Mouse (Mus musculus) limb, embryonic 15.5 days (tissue): Measurements from ENCODE around the gene Kmt2d. TPM values are rescaled to one million over a fixed set of nuclear protein-coding genes. Genes with fewer than 3 reads are reported as not detected.
A peak's percentile ranks its signal among the peaks of the same experiment; 100 is the strongest.

Experiments used
- ATAC-seq: fragments of 200-750 bp; cut with Nextera tagmentation; 2 replicates; pipeline ENCODE4 v1.8.0; 2017; ENCODE audit warnings: low read depth, moderate TSS enrichment; ENCODE audit not compliant: insufficient number of reproducible peaks, low FRiP score, low TSS enrichment
- H3K27ac ChIP-seq: fragments of 300-500 bp; sonication (generic); 2 replicates; pipeline ENCODE4 v1.5.1; 2015; ENCODE audit warnings: moderate library complexity, mild to moderate bottlenecking, inconsistent platforms
- H3K27me3 ChIP-seq: fragments of 300-500 bp; sonication (generic); 2 replicates; pipeline ENCODE4 v1.6.1; 2015; ENCODE audit warnings: inconsistent platforms
- H3K36me3 ChIP-seq: fragments of 300-500 bp; sonication (generic); 2 replicates; pipeline ENCODE4 v1.6.1; 2015; ENCODE audit warnings: inconsistent platforms
- H3K4me1 ChIP-seq: fragments of 300-500 bp; sonication (generic); 2 replicates; pipeline ENCODE4 v1.6.1; 2015; ENCODE audit warnings: inconsistent platforms
- H3K4me2 ChIP-seq: fragments of 300-500 bp; sonication (generic); 2 replicates; pipeline ENCODE4 v1.6.1; 2015; ENCODE audit warnings: mild to moderate bottlenecking, inconsistent platforms
- H3K4me3 ChIP-seq: fragments of 300-500 bp; sonication (generic); 2 replicates; pipeline ENCODE4 v1.5.1; 2015; ENCODE audit warnings: mild to moderate bottlenecking, inconsistent platforms
- H3K9ac ChIP-seq: fragments of 300-500 bp; sonication (generic); 2 replicates; pipeline ENCODE4 v1.6.1; 2015; ENCODE audit warnings: inconsistent platforms
- H3K9me3 ChIP-seq: fragments of 300-500 bp; sonication (generic); 2 replicates; pipeline ENCODE4 v1.6.1; 2016; ENCODE audit warnings: inconsistent platforms
- WGBS: fragments of 180-500 bp; shearing (Covaris S2); methylation state at CpG from one replicate; pipeline ENCODE4 v1.1.7; 2015; 5-methylcytosine and 5-hydroxymethylcytosine counted together
- polyA plus RNA-seq: library from polyadenylated mRNA; unstranded; fragments of >200 nt; fragmentation: Nextera tagmentation; extraction: Ambion mirVana; gene quantifications from 2 replicates; pipeline ENCODE4 v1.2.1, GENCODE M21; 2015

Gene Kmt2d
- polyA plus RNA-seq, 1 experiment from 2014 or later = 13.7 TPM

DNA sequence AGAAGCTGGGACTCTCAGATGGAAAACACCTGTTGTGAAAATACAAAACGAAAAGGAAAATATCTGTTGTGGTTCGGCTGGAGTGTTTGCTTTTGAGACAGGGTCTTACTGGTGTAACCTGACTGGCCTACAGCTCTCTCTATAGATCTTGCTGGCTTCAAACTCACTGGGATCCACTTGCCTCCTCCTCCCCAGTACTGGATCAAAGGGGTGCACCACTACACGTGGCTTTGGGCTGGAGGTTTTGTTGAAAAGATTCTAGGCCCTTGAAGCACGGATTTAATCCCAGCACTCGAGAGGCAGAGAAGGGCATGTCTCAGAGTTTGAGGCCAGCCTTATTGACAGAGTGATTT lies 10.6 kb upstream of the Kmt2d start:
- Histone ChIP-seq H3K27ac (peak overlapping the region; percentile 19), H3K4me1 (peaks cover 10% of the 10 kb centered on the region), H3K4me3 (peak overlapping the region; percentile 78), H3K36me3 (no peaks in the 10 kb centered on the region), H3K4me2 (peak overlapping the region; percentile 95), H3K27me3 (no peaks in the 10 kb centered on the region), H3K9ac (no peak overlapping the region), H3K9me3 (no peaks in the 10 kb centered on the region)
- no peak for ATAC-seq
- 8% methylated on average over 5 of the region's 5 CpGs for WGBS

DNA sequence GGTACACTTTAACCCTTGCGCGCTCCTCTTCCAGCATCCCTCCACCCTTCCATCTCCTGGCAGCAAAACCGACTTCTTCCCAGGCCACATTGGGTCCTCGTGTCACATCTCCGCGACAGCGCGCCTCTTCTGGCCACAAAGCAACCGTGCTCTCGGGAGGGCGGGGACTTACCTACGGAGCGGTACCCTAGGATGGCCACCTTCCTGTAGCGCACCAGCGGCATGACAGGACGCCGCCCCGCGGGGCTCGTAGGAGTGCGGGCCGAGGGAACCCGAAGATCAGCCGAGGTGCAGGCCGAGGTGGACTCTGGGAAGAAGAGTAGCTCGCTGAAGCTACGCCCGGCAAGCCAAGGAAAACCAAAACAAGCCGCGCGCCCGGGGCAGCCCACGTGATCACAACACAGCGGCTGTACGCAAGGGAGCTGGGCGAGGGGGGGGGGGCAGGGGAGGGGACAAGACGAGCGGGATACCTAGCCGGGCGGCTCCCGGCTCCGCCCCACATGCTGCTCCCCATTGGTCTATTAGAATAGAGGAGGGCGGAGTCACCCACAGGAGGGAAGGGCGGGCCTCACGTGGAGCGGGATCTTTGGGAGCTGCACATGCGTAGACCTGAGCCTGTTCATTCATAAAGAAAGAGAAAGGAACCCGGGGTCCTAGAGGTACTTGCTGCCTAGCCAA lies 10.1 kb upstream of the Kmt2d start:
- Histone ChIP-seq H3K9me3 (no peaks in the 10 kb centered on the region), H3K4me2 (peak overlapping the region; percentile 95), H3K27ac (peak overlapping the region; percentile 77), H3K4me1 (peaks cover 10% of the 10 kb centered on the region), H3K9ac (peak overlapping the region; percentile 62), H3K4me3 (peak overlapping the region; percentile 78), H3K27me3 (no peaks in the 10 kb centered on the region), H3K36me3 (no peaks in the 10 kb centered on the region)
- ATAC-seq = peak; percentile 95
- under 1% methylated on average over 43 of the region's 48 CpGs for WGBS

DNA sequence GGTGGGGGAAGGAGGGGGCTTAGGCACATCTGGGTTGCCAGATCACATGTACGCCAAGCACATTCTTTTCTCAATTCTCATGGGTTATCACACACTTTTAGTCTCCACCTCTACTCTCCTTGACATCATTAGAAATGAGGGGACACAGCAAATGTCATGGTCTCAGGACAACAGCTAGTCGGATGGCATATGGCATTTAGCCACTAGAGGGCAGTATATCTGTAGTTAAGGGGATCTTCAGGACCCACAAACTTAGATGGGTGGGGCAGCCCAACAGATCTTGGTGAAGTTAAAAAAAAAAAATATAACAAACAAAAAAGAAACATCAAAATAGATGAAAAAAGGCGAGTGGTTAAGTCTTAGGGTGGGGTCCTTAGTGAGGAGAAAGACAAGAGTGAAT lies 6.3 kb upstream of the Kmt2d start:
- H3K4me1 ChIP-seq = peaks cover 14% of the 10 kb centered on the region
- H3K4me2 ChIP-seq = no peak overlapping the region
- no peaks in the 10 kb centered on the region for H3K9me3 ChIP-seq
- WGBS = 16% methylated on average over 3 of the region's 3 CpGs
- no peak overlapping the region for H3K9ac ChIP-seq
- no peaks in the 10 kb centered on the region for H3K36me3 ChIP-seq
- no peak overlapping the region for H3K27ac ChIP-seq
- ATAC-seq = no peak
- H3K27me3 ChIP-seq = no peaks in the 10 kb centered on the region
- H3K4me3 ChIP-seq = no peak overlapping the region

DNA sequence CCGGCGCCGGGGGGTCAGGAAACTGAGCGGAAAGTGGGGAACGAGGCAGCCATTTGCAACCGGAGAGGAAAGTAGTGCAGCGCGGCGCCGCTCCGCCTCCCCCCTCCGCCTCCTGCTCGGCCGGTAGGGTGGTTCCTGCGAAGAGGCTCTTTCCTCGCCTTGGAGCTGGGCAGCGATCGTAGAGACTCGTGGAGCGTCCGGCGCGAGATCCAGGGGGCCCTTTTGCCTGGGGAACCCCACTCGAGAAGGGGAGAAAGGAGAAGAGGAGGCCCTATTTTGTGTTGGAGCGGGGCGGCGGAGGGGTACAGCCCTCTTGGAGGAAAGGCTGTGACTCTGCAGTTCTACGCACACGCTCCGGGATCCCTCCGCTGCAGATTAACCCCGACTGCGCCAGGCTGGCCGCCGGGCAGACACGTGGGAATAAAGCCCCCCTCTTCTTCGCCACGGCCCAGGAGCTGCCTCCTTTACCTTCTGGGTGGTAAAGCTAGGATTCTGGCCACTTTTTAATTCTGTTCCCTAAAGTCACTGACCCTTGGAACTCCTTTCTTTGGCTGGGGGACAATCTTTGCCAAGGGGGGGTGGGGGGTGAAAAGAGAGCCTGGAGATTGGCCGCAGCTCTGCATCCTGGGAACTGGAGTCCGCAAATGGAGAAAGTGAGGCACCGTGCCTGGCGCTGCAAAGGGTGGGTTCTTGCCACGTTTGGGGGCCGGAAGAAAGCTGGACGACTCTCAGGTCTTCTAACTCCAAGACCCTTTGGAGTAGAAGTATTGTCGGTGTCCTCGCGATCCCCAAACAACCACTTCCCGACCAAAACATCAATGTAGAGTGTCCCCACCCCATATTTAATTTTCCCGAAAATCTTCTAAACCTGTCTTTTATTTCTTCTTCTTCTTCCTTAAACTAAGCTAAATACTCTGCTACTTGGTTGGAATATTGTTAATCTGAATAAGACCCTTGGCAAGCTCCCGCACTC lies 1.2 kb upstream of the Kmt2d start:
- Histone ChIP-seq H3K9me3 (no peaks in the 10 kb centered on the region), H3K4me3 (peak overlapping the region; percentile 94), H3K27ac (peak overlapping the region; percentile 99), H3K27me3 (no peaks in the 10 kb centered on the region), H3K4me1 (peaks cover 32% of the 10 kb centered on the region), H3K4me2 (peak overlapping the region; percentile 82), H3K9ac (peak overlapping the region; percentile 98), H3K36me3 (no peaks in the 10 kb centered on the region)
- ATAC-seq = peak; percentile 79
- WGBS = under 1% methylated on average over 51 of the region's 51 CpGs

DNA sequence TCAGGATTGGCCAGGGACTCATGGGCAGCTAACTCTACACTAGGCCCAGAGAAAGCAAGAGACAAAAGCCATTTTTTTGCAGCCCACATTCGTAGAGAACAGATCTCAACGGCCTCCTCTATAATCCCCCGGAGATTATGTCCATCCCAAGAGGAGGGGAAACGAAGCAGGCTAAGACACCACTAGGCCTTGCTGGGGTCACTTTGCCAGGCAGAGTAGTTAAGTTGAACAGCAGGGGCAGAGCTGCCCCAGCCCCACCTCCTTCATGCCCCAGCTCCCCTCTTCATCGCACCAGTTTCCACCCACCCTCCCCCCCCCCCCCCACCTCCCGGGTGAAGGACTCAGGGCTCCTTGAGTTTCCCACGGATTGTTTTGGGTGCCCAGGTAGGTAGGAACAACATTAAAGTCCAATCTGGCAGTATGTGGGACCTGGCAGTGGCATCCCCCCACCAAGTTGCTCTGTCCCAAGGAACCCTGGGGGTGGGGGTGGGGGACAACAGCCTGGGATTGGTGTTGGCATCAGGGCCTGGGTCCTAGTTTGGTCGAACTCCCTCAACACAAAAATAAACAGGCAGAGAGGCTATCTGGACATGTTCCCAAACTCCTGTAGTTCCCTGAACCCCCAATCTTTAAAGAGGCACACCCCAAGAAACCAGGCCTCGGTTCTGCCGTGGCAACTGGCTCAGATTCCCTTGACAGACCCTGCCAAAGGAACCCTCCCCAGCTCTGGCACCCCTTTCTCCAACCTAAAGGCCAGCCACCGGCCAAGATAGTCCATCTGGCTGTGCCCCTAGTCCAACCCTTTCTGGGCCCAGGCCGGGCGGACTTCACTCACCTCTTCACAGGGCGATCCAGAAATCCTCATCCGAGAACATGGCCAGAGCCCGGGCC lies 580 bp downstream of the Kmt2d start:
- peaks cover 33% of the 10 kb centered on the region for H3K4me1 ChIP-seq
- H3K27ac ChIP-seq = peak overlapping the region; percentile 99
- 1% methylated on average over 15 of the region's 16 CpGs for WGBS
- H3K9ac ChIP-seq = peak overlapping the region; percentile 98
- no peaks in the 10 kb centered on the region for H3K27me3 ChIP-seq
- H3K36me3 ChIP-seq = peaks cover 16% of the 10 kb centered on the region
- peak overlapping the region; percentile 94 for H3K4me3 ChIP-seq
- peak overlapping the region; percentile 82 for H3K4me2 ChIP-seq
- no peaks in the 10 kb centered on the region for H3K9me3 ChIP-seq
- no peak for ATAC-seq

DNA sequence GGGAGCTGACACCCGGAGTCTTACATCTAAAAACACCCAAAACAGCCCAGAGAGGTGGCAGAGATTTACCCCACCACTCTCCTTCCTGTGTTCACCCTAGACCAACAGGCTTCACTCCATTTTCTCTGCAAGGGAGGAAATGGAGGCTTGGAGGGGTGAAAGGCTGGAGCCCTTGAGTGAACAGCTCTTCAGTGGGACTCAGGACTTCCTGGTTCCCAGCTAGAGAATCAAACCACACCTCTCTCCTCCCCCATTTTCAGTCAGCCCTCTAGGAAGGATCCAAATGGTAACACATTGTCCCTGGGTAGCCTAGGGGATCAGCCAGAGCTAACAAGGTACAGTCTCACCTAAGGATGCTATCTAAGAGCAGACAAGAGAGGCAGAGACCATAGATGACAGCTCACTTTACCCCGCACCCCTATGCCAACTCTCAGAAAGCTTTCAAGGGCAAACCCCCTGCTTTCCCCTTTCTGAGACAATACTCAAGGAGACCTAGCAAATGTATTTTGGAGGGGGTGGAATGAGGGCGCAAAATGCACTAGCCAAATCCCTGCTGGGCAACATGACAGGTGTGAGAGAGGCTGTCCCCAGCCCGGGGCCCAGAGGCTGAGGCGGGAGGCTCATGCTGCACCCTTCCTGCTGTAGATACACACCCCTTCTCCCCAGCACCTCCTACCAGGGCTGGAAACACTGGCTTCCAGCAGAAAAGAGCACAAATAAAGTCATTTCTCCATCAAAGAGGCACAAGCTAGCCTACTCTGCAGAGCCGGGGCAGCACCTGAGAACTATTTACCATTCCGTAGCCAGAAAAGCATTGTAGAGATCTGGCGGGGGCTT lies 1.4 kb downstream of the Kmt2d start:
- 6% methylated on average over 8 of the region's 8 CpGs for WGBS
- Histone ChIP-seq H3K27ac (peak overlapping the region; percentile 99; the same call in 1 of the 2 replicates), H3K9me3 (no peaks in the 10 kb centered on the region), H3K36me3 (peaks cover 25% of the 10 kb centered on the region), H3K27me3 (no peaks in the 10 kb centered on the region), H3K4me1 (peaks cover 33% of the 10 kb centered on the region), H3K9ac (peak overlapping the region; percentile 98), H3K4me2 (peak overlapping the region; percentile 82), H3K4me3 (peak overlapping the region; percentile 94)
- no peak for ATAC-seq

DNA sequence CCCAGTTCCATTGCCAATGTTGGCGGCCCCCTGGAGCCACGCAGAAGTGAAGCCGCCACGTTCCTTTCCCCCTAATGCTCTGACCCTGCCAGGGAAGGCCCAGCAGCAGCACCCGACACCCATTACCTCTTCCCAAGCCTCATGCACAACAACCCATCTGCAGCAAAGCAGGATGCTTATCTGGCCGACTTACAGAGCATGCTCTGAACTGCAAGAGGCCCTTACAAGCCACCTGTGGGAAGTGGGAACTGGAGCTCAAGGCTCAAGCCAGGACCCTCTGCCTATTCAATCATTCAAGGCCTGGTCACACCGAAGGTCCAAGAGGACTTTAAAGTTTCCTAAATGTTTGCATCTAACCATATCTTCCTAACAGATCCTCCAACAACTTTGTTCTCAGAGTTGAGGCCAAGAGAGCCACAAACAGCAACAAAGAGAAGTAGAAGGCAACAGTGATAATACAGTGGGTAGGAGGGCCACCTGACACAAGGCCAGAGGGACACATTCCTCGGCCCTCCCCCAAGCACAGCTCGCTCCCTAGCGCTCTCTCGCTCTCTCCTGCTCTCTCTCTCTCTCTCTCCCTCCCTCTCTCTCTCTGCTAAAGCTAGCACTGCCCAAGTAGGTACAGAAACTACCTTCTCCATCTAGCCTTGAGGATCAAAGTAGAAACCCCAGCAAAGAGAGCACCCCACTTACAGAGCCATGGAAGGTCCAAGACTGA lies 2.5 kb downstream of the Kmt2d start:
- 29% methylated on average over 11 of the region's 11 CpGs for WGBS
- Histone ChIP-seq H3K9ac (peak overlapping the region; percentile 2; the same call in 1 of the 2 replicates), H3K4me3 (peak overlapping the region; percentile 94), H3K36me3 (peaks cover 35% of the 10 kb centered on the region), H3K4me2 (peak overlapping the region; percentile 82), H3K27ac (peak overlapping the region; percentile 63), H3K9me3 (no peaks in the 10 kb centered on the region), H3K4me1 (peaks cover 33% of the 10 kb centered on the region), H3K27me3 (no peaks in the 10 kb centered on the region)
- ATAC-seq = no peak

DNA sequence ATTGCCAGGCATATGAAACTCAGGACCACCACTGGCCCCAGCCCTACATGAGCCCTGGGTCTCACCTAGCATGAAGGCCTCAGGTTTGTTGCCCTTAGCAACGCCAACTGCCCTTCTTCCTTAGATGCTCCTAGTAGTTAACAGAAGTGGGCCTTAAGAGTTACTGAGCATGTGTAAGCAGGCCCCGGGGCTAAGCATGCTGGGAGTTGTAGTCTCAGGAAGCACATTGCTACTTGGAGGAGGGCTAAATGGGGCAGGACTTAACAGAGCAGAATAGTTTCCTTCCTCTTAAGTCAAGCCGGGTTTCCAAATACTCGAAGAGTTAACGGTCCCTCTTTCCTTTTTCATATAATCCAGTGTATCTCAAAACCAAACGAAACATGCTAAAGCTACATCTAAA lies 3.7 kb downstream of the Kmt2d start:
- H3K9me3 ChIP-seq = no peaks in the 10 kb centered on the region
- H3K4me2 ChIP-seq = peak overlapping the region; percentile 82
- 44% methylated on average over 6 of the region's 6 CpGs for whole genome bisulfite sequencing
- H3K27me3 ChIP-seq = no peaks in the 10 kb centered on the region
- 0 out of 2 replicates have a peak overlapping the region, but pooled peaks have one; percentile 63 for H3K27ac ChIP-seq
- ATAC-seq = no peak
- H3K4me3 ChIP-seq = peak overlapping the region; percentile 13; the same call in 1 of the 2 replicates
- H3K9ac ChIP-seq = no peak overlapping the region
- peaks cover 47% of the 10 kb centered on the region for H3K36me3 ChIP-seq
- H3K4me1 ChIP-seq = peaks cover 29% of the 10 kb centered on the region

DNA sequence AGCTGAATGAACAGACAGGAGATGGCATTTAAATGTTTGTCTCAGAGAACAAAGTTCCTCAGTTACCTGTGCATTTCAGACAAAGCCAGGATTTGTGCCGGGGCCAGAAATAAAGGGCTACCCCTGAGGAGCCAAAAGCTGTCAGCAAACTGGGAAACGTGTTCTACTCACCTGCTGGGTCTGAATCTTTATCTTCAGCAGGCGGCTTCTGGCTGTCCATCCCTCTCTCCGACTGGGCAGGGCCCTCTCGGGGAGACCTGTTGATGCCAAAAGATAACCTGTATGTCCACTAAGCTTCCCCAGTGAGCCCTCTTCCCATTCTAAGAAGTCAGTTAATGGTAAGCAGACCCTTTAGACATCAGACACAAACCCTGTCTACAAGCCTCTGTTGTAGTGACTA lies 4.5 kb downstream of the Kmt2d start:
- H3K27ac ChIP-seq = no peak overlapping the region
- no peak overlapping the region for H3K4me3 ChIP-seq
- ATAC-seq = no peak
- peaks cover 29% of the 10 kb centered on the region for H3K4me1 ChIP-seq
- H3K36me3 ChIP-seq = peaks cover 55% of the 10 kb centered on the region
- H3K9ac ChIP-seq = no peak overlapping the region
- 88% methylated on average over 5 of the region's 5 CpGs for WGBS
- H3K27me3 ChIP-seq = no peaks in the 10 kb centered on the region
- H3K4me2 ChIP-seq = no peak overlapping the region
- no peaks in the 10 kb centered on the region for H3K9me3 ChIP-seq

DNA sequence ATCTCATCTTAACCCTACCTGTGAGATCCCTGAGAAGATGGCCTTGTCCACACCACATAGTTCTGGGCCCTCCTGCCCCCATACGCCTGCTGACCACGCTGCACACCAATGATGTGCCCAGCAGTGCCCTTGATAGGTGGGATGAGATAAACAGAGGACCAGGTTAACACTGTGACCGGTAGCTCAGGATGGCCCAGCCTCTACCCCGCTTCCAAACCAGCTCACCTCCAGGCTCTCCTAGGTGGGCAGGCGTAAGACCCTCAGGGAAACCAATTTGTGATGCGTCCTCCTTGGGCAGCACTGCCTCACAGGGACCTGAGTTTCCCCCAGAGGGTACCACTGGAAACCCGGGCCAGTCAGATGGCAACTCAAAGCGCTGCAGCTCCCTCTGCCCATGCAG lies 5.2 kb downstream of the Kmt2d start:
- no peak overlapping the region for H3K4me2 ChIP-seq
- H3K4me1 ChIP-seq = peaks cover 29% of the 10 kb centered on the region
- no peak overlapping the region for H3K27ac ChIP-seq
- peaks cover 63% of the 10 kb centered on the region for H3K36me3 ChIP-seq
- whole genome bisulfite sequencing = 90% methylated on average over 8 of the region's 8 CpGs
- no peaks in the 10 kb centered on the region for H3K27me3 ChIP-seq
- H3K9ac ChIP-seq = no peak overlapping the region
- H3K9me3 ChIP-seq = no peaks in the 10 kb centered on the region
- H3K4me3 ChIP-seq = no peak overlapping the region
- ATAC-seq = no peak
